Mouse (Mus musculus): ENCODE measurements at regions not wholly inside any gene's neighbourhood (a gene's known extent, or its start where the extent isn't known, plus 50 kb on each side); places are given as distances from the start of the nearest gene placed in this dataset.

- DNase-seq (ENCODE audit: low spot score), result no peak
These were observed 54.8 kb downstream of the 1700122O11Rik start for GRCm38 (mm10) chr17:47983286-47983685.

GRCm38 (mm10) chr17:47981556-47982027 is 56.5 kb downstream of the 1700122O11Rik start:
- peak; percentile 71 for DNase-seq (ENCODE audit: low spot score)

- no peak for DNase-seq (ENCODE audit: low spot score)
These were observed 54.8 kb upstream of the Foxp4 start for GRCm38 (mm10) chr17:47979266-47979665.

- DNase-seq (ENCODE audit: low spot score), result peak; percentile 80
These were observed 54.1 kb upstream of the Foxp4 start for GRCm38 (mm10) chr17:47978404-47979030.

GRCm38 (mm10) chr17:47978001-47978400 is 53.6 kb upstream of the Foxp4 start:
- no peak for DNase-seq (ENCODE audit: low spot score)

GRCm38 (mm10) chr17:47976999-47977357 is 52.5 kb upstream of the Foxp4 start:
- DNase-seq (ENCODE audit: low spot score), result no peak

GRCm38 (mm10) chr17:47976061-47976998 is 51.9 kb upstream of the Foxp4 start:
- peak; percentile 79 for DNase-seq (ENCODE audit: low spot score)

- peak; percentile 72 for DNase-seq (ENCODE audit: low spot score)
These were observed 51.0 kb upstream of the Foxp4 start for GRCm38 (mm10) chr17:47975281-47976060.

- DNase-seq (ENCODE audit: low spot score), result peak; percentile 61
These were observed 50.1 kb upstream of the Foxp4 start for GRCm38 (mm10) chr17:47974503-47974902.
